Mouse (Mus musculus): ENCODE measurements around the gene Fmo3. TPM values are rescaled to one million over a fixed set of nuclear protein-coding genes. Genes with fewer than 3 reads are reported as not detected.

Fmo3 gene
- polyA plus RNA-seq, 1 experiment from 2014 or later, result not detected

DNA sequence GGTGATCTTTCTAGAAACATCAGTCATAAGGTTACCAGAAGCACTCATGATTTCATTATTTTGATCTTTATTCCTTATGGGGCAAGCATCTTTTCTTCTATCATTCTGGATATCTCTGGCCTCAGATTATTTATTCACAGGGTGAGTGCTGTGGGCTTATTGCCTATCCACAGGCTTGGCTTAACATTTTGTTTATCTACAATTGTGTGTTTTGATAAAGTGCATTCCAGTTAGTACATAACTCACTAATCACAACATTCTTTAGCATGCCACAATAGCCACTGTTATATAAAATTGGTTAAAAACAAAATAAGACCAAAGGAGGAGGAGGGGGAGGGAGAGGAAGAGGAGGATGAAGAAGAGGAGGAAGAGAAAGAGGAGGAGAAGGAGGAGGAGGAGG is 72.2 kb downstream of the Fmo3 start:
- Histone ChIP-seq H3K9ac (ENCODE audit: low read length) (no peak overlapping the region), H3K27me3 (ENCODE audit: control insufficient read depth, insufficient read depth, low read depth, low read length) (no peaks in the 10 kb centered on the region), H3K27ac (ENCODE audit: low read length) (no peak overlapping the region), H3K36me3 (ENCODE audit: control insufficient read depth, insufficient read depth, low read length) (no peaks in the 10 kb centered on the region), H3K4me2 (ENCODE audit: low read depth, low read length) (no peak overlapping the region), H3K4me1 (replicated peaks; ENCODE audit: control insufficient read depth, insufficient read depth, low read length) (no peaks in the 10 kb centered on the region), H3K4me3 (ENCODE audit: low read length) (no peak overlapping the region), H3K9me3 (ENCODE audit: control insufficient read depth, low read length) (no peaks in the 10 kb centered on the region)
- ATAC-seq (ENCODE audit: low read depth), result peak; percentile 89

Other genes starting within 250 kb of the Fmo3 start
- gene Prrc2c, start 244.0 kb downstream of the Fmo3 start, polyA plus RNA-seq (2015; fragmentation: Nextera tagmentation; extraction: Ambion mirVana), result 147 TPM in 2 replicates
- gene Fmo4, start 170.6 kb downstream of the Fmo3 start, polyA plus RNA-seq (2015; fragmentation: Nextera tagmentation; extraction: Ambion mirVana), result 2.4 and 3.3 TPM in 2 replicates
- 29.2 and 41.0 TPM in 2 replicates for gene Fmo1, start 117.9 kb downstream of the Fmo3 start, polyA plus RNA-seq (2015; fragmentation: Nextera tagmentation; extraction: Ambion mirVana)
- 48.3 and 70.3 TPM in 2 replicates for gene Fmo2, start 85.8 kb downstream of the Fmo3 start, polyA plus RNA-seq (2015; fragmentation: Nextera tagmentation; extraction: Ambion mirVana)
- not detected in 2 replicates for gene Fmo6, start 47.0 kb downstream of the Fmo3 start, polyA plus RNA-seq (2015; fragmentation: Nextera tagmentation; extraction: Ambion mirVana)
- not detected in 2 replicates for gene Mroh9, start 101.1 kb upstream of the Fmo3 start, polyA plus RNA-seq (2015; fragmentation: Nextera tagmentation; extraction: Ambion mirVana)